Mouse (Mus musculus) testis, adult 10 weeks (tissue): Measurements from ENCODE around the gene Slc4a11. TPM values are rescaled to one million over a fixed set of nuclear protein-coding genes. Genes with fewer than 3 reads are reported as not detected.

Experiments
- polyA plus RNA-seq: library from polyadenylated mRNA; stranded (reverse); fragments of 350-450 nt; fragmentation: Illumina TruSeq; extraction: RNeasy Lipid Tissue Mini Kit (QIAGEN cat#74804); gene quantifications from one replicate; pipeline ENCODE4 v1.2.3, GENCODE M21; 2014; ENCODE audit warnings: low read depth, low replicate concordance

Gene Slc4a11
- 0.17 TPM for polyA plus RNA-seq

GRCm38 (mm10) chr2:130697153-130697810 is at the start of gene Slc4a11:
Gene Slc4a11 (minus strand): TSS chr2:130697519.

GRCm38 (mm10) chr2:130667559-130667958 is 29.8 kb downstream of the Slc4a11 start, which contains the start of gene Itpa:
Gene Itpa (plus strand): TSS chr2:130667610.

GRCm38 (mm10) chr2:130664102-130664701 is 33.1 kb downstream of the Slc4a11 start, which contains the start of gene Ddrgk1:
Gene Ddrgk1 (minus strand): TSS chr2:130664659.

GRCm38 (mm10) chr2:130642684-130643369 is 54.5 kb downstream of the Slc4a11 start, which contains the start of gene Lzts3:
Gene Lzts3 (minus strand): TSS chr2:130642803.

Other genes starting within 250 kb of the Slc4a11 start
- 33.4 TPM for gene Ptpra, start 247.2 kb downstream of the Slc4a11 start, polyA plus RNA-seq
- gene Mrps26, start 133.8 kb downstream of the Slc4a11 start, polyA plus RNA-seq, result 1.1 TPM
- gene Oxt, start 121.3 kb downstream of the Slc4a11 start, polyA plus RNA-seq, result not detected
- gene Avp, start 115.0 kb downstream of the Slc4a11 start, polyA plus RNA-seq, result not detected
- 7.6 TPM for gene Fastkd5, start 67.5 kb downstream of the Slc4a11 start, polyA plus RNA-seq
- 7.4 TPM for gene Ubox5, start 67.5 kb downstream of the Slc4a11 start, polyA plus RNA-seq
- gene Lzts3, start 54.7 kb downstream of the Slc4a11 start, polyA plus RNA-seq, result 0.46 TPM
- 6.2 TPM for gene Ddrgk1, start 32.9 kb downstream of the Slc4a11 start, polyA plus RNA-seq
- 26.3 TPM for gene Itpa, start 29.9 kb downstream of the Slc4a11 start, polyA plus RNA-seq
- 74.3 TPM for gene 4930402H24Rik, start 208.9 kb upstream of the Slc4a11 start, polyA plus RNA-seq
- 7.4 TPM for gene Atrn, start 209.0 kb upstream of the Slc4a11 start, polyA plus RNA-seq